ENCODE assay signal across 8 mouse cellular contexts in the genomic region with DNA sequence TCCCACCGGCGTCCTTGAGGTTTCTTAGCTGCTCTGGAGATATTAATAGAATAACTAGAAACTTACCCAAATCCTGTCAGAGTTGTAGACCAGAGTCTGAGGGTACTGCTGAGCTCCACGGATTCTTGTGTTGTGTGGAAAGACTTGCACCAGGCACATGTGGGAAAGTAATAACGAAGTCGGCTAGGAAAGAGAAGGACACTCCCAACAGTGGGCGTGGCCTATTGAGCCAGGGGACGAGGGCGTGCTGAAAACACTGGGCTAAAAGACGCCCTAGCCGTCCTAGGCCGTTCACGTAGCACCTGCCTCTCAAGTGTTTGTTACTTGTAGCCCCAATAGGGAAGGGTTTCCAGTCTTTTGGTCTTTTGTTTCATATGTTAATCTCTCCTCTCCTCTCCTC. TPM values are rescaled to one million over a fixed set of nuclear protein-coding genes. Genes with fewer than 3 reads are reported as not detected.
DNase-seq lines count a peak whose midpoint lies in the region; ATAC-seq and TF ChIP-seq lines count a peak whose summit lies in the region.

Gene Adipor2, minus strand, starts transcription at position 351 of the 400 bp plus-strand sequence.

- intact Hi-C loops in heart, adult 2 months (cut with DNase I), result no loop called here

- ATAC-seq in cerebellum, adult (ENCODE audit: insufficient number of reproducible peaks, low FRiP score, low TSS enrichment), result no peak
- 0 out of 2 replicates have a peak, but pooled peaks have one; percentile 59 for ATAC-seq in limb, embryonic 13.5 days (ENCODE audit: low FRiP score, low read depth)
- peak; percentile 68; the same call in 1 of the 2 replicates for ATAC-seq in midbrain, embryonic 13.5 days

- no peaks in the 10 kb centered on the region for H3K9me3 ChIP-seq in embryonic facial prominence, embryonic 10.5 days
- H3K9me3 ChIP-seq in limb, embryonic 13.5 days, result no peaks in the 10 kb centered on the region
- no peaks in the 10 kb centered on the region for H3K9me3 ChIP-seq in midbrain, embryonic 13.5 days

- peak; percentile 13 to 26 for DNase-seq in cerebellum, adult 18-20 months
- DNase-seq in embryonic facial prominence, embryonic 10.5 days (ENCODE audit: low spot score), result peak; percentile 63
- peak; percentile 81 to 82 for DNase-seq in heart, adult 2 months
- DNase-seq in kidney, adult 2 months, result peak; percentile 52
- DNase-seq in testis, postnatal 14 days (ENCODE audit: low spot score), result peak; percentile 57

- H3K4me1 ChIP-seq in embryonic facial prominence, embryonic 10.5 days, result peaks cover 27% of the 10 kb centered on the region
- H3K4me1 ChIP-seq in heart, adult 2 months (ENCODE audit: control insufficient read depth, insufficient read depth, low read length), result peaks cover 16% of the 10 kb centered on the region
- no peaks in the 10 kb centered on the region for H3K4me1 ChIP-seq in kidney, adult 2 months (ENCODE audit: control insufficient read depth, insufficient read depth, low read length)
- peaks cover 2% of the 10 kb centered on the region for H3K4me1 ChIP-seq in limb, embryonic 13.5 days
- peaks cover 13% of the 10 kb centered on the region for H3K4me1 ChIP-seq in midbrain, embryonic 13.5 days (replicated peaks)

- TF ChIP-seq POLR2A in heart, adult 2 months (IDR thresholded peaks at IDR 0.05; ENCODE audit: insufficient read depth, low read depth, low read length), result peak; percentile 92
- TF ChIP-seq POLR2A in kidney, adult 2 months (IDR thresholded peaks at IDR 0.05; ENCODE audit: low read depth, low read length), result no peak

- peak within 1 kb of the TSS; percentile 74 for H3K9ac ChIP-seq in heart, adult 2 months (ENCODE audit: low read depth, low read length)
- no peak within 1 kb of the TSS for H3K9ac ChIP-seq in limb, embryonic 13.5 days
- H3K9ac ChIP-seq in midbrain, embryonic 13.5 days (replicated peaks), result no peak within 1 kb of the TSS

- peak; percentile 83 for TF ChIP-seq EP300 in heart, adult 2 months (IDR thresholded peaks at IDR 0.05; ENCODE audit: insufficient read depth, low read depth, low read length)

- H3K79me2 ChIP-seq in heart, adult 2 months (replicated peaks; ENCODE audit: control insufficient read depth, insufficient read depth, low read length), result peaks cover under 1% of the 10 kb centered on the region; the same call in 1 of the 2 replicates

- H3K27ac ChIP-seq in embryonic facial prominence, embryonic 10.5 days (replicated peaks), result peak within 1 kb of the TSS; percentile 80; the same call in 1 of the 2 replicates
- H3K27ac ChIP-seq in heart, adult 2 months, result peak within 1 kb of the TSS; percentile 94
- no peak within 1 kb of the TSS for H3K27ac ChIP-seq in kidney, adult 2 months (ENCODE audit: insufficient read depth, low read depth, low read length)
- H3K27ac ChIP-seq in limb, embryonic 13.5 days, result no peak within 1 kb of the TSS
- H3K27ac ChIP-seq in midbrain, embryonic 13.5 days, result no peak within 1 kb of the TSS

- no peaks in the 10 kb centered on the region for H3K27me3 ChIP-seq in embryonic facial prominence, embryonic 10.5 days (replicated peaks; ENCODE audit: low read depth, poor library complexity, severe bottlenecking)
- no peaks in the 10 kb centered on the region for H3K27me3 ChIP-seq in heart, adult 2 months (ENCODE audit: control insufficient read depth, insufficient read depth, low read length)
- H3K27me3 ChIP-seq in kidney, adult 2 months (replicated peaks; ENCODE audit: control insufficient read depth, insufficient read depth, low read length), result no peaks in the 10 kb centered on the region
- H3K27me3 ChIP-seq in limb, embryonic 13.5 days, result no peaks in the 10 kb centered on the region
- peaks cover 20% of the 10 kb centered on the region for H3K27me3 ChIP-seq in midbrain, embryonic 13.5 days

- no peaks in the 10 kb centered on the region for H3K36me3 ChIP-seq in embryonic facial prominence, embryonic 10.5 days (replicated peaks)
- no peaks in the 10 kb centered on the region for H3K36me3 ChIP-seq in heart, adult 2 months (ENCODE audit: control insufficient read depth, insufficient read depth, low read length)
- no peaks in the 10 kb centered on the region for H3K36me3 ChIP-seq in kidney, adult 2 months (ENCODE audit: control insufficient read depth, insufficient read depth, low read length)
- H3K36me3 ChIP-seq in limb, embryonic 13.5 days, result no peaks in the 10 kb centered on the region
- no peaks in the 10 kb centered on the region for H3K36me3 ChIP-seq in midbrain, embryonic 13.5 days

- WGBS in embryonic facial prominence, embryonic 10.5 days, result 5% methylated on average over 12 of the region's 12 CpGs
- WGBS in heart, adult 2 months, result 11% methylated on average over 12 of the region's 12 CpGs
- WGBS in kidney, adult 2 months, result 16% methylated on average over 12 of the region's 12 CpGs
- WGBS in limb, embryonic 13.5 days, result 4% methylated on average over 12 of the region's 12 CpGs
- 6% methylated on average over 12 of the region's 12 CpGs for WGBS in midbrain, embryonic 13.5 days

- H3K4me3 ChIP-seq in embryonic facial prominence, embryonic 10.5 days, result peak within 1 kb of the TSS; percentile 44
- peak within 1 kb of the TSS; percentile 58 for H3K4me3 ChIP-seq in heart, adult 2 months
- H3K4me3 ChIP-seq in kidney, adult 2 months (ENCODE audit: insufficient read depth, low read depth, low read length), result no peak within 1 kb of the TSS
- H3K4me3 ChIP-seq in limb, embryonic 13.5 days, result 0 out of 2 replicates have a peak within 1 kb of the TSS, but pooled peaks have one; percentile 0
- H3K4me3 ChIP-seq in midbrain, embryonic 13.5 days (replicated peaks), result no peak within 1 kb of the TSS

- TF ChIP-seq CTCF in heart, adult 2 months (IDR thresholded peaks at IDR 0.05), result no peak
- TF ChIP-seq CTCF in kidney, adult 2 months (conservative IDR thresholded peaks at IDR 0.05; ENCODE audit: insufficient read depth, insufficient read length, low read depth, low read length), result no peak

- peak within 1 kb of the TSS; percentile 41 for H3K4me2 ChIP-seq in limb, embryonic 13.5 days (replicated peaks)
- H3K4me2 ChIP-seq in midbrain, embryonic 13.5 days (replicated peaks), result peak within 1 kb of the TSS; percentile 35

RNA-seq across cellular contexts. Expression of gene Adipor2, which starts in this region (rescaled TPM):
- 30.9 and 32.0 TPM in 2 replicates for polyA plus RNA-seq in embryonic facial prominence, embryonic 10.5 days (2016; fragmentation: Nextera tagmentation; extraction: Ambion mirVana)
- 10 to 100 TPM; 62.7 to 63.6 TPM for total RNA-seq in heart, adult 2 months (2021)
- polyA plus RNA-seq in heart, adult 2 months (2012; rRNA removed), result 57.0 and 72.2 TPM in 2 replicates
- polyA plus RNA-seq in kidney, adult 2 months (2012; rRNA removed), result 65.7 and 66.6 TPM in 2 replicates
- polyA plus RNA-seq in limb, embryonic 13.5 days (2015; fragmentation: Nextera tagmentation; extraction: Ambion mirVana), result 35.5 and 36.8 TPM in 2 replicates
- 38.1 and 39.9 TPM in 2 replicates for polyA plus RNA-seq in midbrain, embryonic 13.5 days (2015; fragmentation: Nextera tagmentation; extraction: Ambion mirVana)

Comparison
In these comparisons a context has a peak if more than half of its experiments do, and no peak if none do; other contexts are left out.
1. DNase-seq: peak in every context shown above with its lines; median percentile 82 in heart, adult 2 months; 63 in embryonic facial prominence, embryonic 10.5 days; 57 in testis, postnatal 14 days; 52 in kidney, adult 2 months; 20 in cerebellum, adult 18-20 months.
2. H3K27ac ChIP-seq: peak in embryonic facial prominence, embryonic 10.5 days (single experiment) and heart, adult 2 months (single experiment); none in kidney, adult 2 months (single experiment), limb, embryonic 13.5 days (single experiment) and midbrain, embryonic 13.5 days (single experiment).
3. H3K4me3 ChIP-seq: peak in embryonic facial prominence, embryonic 10.5 days (single experiment), heart, adult 2 months (single experiment) and limb, embryonic 13.5 days (single experiment); none in kidney, adult 2 months (single experiment) and midbrain, embryonic 13.5 days (single experiment).